Mouse (Mus musculus) ovary, adult 10 weeks (tissue): ENCODE data around the gene Tpi1. TPM values are rescaled to one million over a fixed set of nuclear protein-coding genes. Genes with fewer than 3 reads are reported as not detected.

Source experiments
- polyA plus RNA-seq: library from polyadenylated mRNA; stranded (reverse); fragments of 350-450 nt; fragmentation: Illumina TruSeq; extraction: RNeasy Lipid Tissue Mini Kit (QIAGEN cat#74804); gene quantifications from one replicate; pipeline ENCODE4 v1.2.3, GENCODE M21; 2014

The Tpi1 gene
- polyA plus RNA-seq = 12.8 TPM

DNA sequence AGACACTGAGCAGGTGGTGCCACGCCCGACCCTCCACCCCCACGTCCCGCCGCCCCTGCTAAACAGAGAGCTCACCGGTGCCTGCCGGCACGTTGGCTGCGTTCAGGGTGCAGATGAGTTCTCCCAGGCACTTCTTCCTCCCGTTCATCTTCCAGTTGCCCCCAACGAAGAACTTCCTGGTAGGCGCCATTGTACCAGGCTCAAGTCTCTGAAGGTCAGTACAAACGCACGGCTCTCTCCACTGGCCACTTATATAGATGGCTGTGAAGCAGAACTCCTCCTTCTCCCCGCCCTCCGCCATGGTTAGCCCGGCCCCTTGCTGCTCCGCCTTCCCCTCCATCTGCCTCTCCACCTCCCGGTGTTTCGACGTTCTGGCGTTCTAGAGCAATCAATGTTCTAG lies at the start of gene Tpi1:
TSS of gene Tpi1 (minus strand) at position 364 of the 400 bp plus-strand sequence.

DNA sequence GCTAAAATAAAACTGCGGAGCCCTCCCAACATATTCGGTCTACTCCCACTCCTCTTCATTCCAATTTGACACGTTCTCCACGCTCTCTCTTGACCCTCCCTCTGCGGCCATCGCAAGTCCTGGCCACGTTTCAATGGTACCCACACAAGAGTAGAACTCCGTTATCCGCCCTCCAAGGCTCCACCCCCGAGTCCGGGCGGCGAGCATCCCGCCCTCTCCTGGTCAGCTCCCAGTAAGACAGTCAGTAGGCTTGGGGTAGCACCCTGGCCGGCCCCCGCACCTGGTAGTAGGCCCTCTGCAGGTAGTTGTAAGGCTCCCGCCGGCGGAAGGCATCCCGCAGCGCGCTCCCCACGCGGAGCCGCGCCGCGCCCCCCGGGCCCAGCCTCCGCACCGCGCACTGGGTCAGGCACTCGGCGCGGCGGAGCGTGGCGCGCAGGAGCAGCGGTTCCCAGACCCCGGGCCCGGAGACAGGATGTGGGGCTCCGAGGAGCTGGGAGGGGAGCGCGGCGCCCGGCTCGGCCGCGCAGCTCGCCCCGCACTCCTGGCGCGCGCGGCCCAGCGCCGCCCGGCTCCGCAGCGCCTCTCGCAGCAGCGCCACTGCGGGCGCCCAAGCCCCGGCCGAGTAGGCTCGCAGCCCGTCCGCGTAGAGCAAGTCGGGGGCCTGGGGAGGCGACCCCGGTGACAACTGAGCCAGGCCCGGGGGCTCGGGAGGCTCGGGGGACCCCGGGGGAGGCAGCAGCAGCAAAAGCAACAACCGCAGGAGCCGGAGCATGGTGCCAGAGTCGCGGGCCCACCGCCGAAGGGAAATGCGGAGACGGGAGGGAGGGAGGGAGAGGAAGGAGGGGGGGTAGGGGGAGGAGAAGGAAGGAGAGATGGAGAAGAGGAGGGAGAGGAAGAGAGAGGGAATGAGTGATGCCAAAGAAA lies 43.1 kb upstream of the Tpi1 start, which contains the start of gene P3h3:
TSS of gene P3h3 (minus strand) at position 837 of the 924 bp plus-strand sequence.

DNA sequence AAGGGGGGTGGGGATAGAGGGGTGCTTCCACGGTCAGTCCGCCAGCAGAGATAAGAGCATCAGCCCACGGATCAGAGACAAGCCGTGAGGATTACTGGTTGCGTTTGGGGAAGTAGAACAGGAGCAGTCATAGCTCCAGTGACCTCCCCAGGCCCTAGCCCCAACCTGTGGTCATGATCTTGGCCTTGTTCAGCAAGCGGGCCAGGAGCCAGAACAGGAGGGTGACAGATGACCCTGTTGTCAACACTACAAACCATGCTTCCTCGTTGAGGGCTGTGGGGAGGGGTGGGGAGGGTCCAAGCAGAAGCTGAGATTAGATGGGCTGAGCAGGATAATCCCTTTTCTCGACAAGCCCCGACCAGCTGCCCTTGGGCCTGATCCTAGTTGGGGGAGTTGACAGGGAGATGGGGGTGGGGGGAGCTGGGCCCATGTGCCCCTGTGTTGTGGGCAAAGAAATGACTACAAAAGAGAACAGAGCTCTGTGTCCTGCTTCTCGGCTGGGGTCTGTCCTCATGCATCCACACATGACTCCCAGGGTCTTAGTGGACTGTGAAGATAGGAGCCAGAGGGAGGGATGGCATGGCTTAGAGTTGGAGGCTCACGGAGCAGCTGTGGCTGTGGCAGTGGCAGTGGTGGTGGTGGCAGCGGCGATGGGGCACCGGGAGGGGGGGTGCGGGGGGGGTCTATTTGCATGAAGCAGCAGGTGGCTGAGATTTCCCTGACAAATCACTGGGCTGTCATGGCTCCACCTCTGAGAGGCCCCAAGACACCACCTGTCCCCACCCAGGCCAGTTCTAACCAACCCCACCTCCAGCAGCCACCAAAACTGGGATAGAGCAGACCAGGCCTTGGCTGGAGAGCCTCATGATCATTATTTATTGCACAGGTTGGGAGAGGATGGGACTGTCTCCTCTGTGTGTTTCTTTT lies 26.4 kb upstream of the Tpi1 start, which contains the start of gene Gnb3:
TSS of gene Gnb3 (minus strand) at position 35 of the 927 bp plus-strand sequence.

DNA sequence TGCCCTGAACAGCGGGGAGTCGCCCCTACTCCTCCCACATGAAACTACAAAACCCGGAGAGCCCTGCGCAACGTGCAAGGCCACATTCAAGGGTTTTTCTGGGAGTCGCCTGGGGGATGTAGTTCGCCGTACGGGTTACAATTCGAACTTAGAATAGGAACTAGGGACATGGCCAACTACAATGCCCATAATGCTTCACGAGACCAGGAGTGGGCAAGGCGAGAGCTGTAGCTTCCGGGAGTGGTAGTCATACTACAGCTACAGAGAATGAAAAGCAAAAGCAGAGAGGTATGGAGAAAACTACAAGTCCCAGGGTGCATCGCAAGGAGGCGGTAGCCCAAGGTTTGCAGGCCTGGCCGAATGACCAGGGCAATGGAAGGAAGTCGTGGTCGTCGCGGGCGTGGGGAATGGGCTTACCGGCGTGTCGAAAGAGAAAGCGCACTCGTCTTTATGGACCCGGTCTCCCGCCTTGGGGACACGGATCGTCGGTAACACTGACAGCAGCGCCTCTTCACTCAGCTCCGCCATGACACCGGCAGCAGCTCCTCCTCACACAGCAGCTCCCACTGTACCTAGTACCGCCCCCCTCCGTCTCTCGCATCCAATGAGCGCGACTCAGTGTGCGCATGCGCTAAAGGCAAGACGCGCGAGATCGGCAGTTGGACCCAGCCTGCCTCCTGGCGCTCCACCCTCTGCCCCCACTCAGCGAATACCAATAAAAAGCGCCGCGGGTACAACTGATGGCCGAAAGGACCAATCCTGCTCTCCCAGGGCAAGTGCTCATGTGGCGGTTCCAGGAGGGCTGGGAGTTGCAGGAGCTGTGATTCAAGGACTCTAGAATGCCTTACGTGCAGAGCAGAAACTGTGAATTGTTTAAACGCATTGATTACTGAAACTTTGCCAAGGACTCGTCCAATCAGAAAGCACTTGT lies 15.0 kb upstream of the Tpi1 start, which contains the start of the genes Usp5 and Cdca3:
TSS of gene Usp5 (minus strand) at position 617 of the 931 bp plus-strand sequence.
TSS of gene Cdca3 (plus strand) at position 680 of the 931 bp plus-strand sequence.

DNA sequence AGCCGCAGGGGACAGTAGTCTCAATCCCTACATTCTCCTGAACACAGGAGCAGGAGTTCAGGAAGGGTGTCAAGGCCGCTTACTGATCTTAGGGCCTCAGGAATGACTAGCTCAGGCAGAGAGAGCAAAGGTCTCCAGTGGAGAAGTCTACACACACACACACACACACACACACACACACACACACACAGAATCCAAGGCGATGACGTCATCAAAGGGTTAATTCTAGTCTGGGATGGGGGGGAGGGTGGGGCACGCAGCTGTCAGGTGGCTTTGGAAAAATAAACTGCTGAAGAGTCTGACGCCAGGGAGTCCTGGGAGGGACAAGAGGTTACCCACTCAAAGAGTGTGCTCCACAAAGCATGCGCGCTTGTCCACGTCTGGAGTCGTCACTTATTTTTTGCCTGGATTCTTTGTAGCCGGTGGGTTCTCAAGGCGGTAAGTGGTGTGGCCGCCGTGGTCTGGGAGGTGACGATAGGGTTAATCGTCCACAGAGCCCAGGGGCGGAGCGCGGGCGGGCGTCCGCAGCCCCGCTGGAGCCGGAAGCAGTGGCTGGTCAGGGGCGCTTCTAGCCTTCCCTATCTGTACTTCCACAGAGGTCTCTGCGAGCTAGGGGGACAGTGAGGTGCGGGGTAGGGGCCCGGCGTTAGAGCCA lies 5.6 kb downstream of the Tpi1 start, which contains the start of gene Spsb2:
TSS of gene Spsb2 (plus strand) at position 304 of the 655 bp plus-strand sequence.

DNA sequence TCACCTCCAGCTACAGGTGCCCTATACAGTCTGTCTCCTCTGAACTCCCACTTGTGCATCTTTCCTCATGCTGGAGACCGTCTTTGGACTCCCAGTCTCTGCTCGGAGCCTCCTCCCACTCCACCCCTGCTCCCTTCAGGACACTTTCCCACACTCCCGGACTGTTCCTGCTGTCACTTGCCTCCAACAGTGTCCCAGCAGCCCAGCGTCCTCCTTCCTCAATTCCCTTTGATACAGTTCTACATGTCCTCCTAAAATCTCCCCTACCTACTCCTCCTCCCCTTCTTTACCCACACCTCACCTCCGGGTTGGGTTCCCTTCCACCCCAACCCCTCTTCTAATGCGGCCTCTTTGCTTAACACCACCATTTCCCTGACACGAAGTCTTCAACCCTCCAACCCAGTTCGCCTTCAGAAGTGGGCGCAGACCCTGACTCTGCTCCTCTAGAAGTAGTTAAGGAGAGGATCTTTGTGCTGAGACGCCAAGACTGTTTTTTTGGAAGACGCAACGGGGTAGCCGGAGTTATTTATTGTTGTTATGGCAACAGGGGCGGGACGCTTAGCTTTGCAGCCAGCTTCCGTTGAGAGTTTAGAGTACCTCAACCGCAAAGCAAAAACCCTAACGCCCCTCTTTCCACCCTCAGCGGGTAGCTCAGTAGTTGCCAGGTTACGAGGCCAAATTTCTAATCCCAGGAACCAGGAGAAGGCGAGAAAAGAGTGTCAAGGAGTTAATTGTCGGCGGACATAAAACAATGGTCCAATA lies 34.7 kb downstream of the Tpi1 start, which contains the start of gene Lrrc23:
TSS of gene Lrrc23 (minus strand) at position 506 of the 762 bp plus-strand sequence.

DNA sequence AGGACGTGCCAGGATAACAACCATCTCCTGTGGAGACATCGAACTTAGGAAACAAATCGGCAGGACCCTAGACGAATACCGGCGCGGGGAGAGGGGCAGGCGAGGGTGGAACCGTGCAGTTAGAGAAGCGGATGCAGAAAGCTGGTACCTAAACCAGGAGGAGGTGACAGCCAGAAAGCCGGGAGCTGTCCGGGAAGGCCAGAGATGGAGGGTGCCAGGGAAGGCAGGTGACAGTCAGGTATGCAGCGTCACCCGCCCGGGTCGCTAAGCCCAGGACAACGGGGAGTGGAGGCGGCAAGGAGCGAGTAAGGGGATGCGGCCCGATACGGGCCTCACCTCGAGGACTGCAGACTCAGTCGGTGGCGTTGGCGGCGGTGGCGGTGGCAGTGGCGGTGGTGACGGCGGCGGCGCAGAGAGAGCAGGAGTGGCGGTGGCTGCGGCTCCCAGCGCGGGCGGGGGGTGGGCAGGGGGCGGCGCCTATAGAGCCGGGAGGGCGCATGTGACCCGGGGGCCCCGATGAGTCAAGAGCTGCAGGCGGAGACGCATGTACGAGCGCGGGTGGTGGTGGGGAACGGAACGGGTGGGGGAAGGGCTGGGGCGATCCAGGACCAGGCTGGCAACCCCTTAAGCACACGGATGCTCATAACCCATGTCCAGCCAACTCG lies 44.9 kb downstream of the Tpi1 start, which contains the start of gene Eno2:
TSS of gene Eno2 (minus strand) at position 573 of the 665 bp plus-strand sequence.

Other genes starting within 250 kb of the Tpi1 start
- gene C1rb, start 244.0 kb downstream of the Tpi1 start, polyA plus RNA-seq = not detected
- 0.40 TPM for gene C1s2, start 178.2 kb downstream of the Tpi1 start, polyA plus RNA-seq
- gene Lpcat3, start 151.3 kb downstream of the Tpi1 start, polyA plus RNA-seq = 40.5 TPM
- gene Emg1, start 102.1 kb downstream of the Tpi1 start, polyA plus RNA-seq = 13.2 TPM
- gene Phb2, start 102.0 kb downstream of the Tpi1 start, polyA plus RNA-seq = 26.3 TPM
- 4.1 TPM for gene Ptpn6, start 75.6 kb downstream of the Tpi1 start, polyA plus RNA-seq
- 2.1 TPM for gene Grcc10, start 72.9 kb downstream of the Tpi1 start, polyA plus RNA-seq
- gene Gm45234, start 58.3 kb downstream of the Tpi1 start, polyA plus RNA-seq = not detected
- 0.66 TPM for gene Atn1, start 57.8 kb downstream of the Tpi1 start, polyA plus RNA-seq
- gene Eno2, start 44.6 kb downstream of the Tpi1 start, polyA plus RNA-seq = 0.48 TPM
- gene Lrrc23, start 34.6 kb downstream of the Tpi1 start, polyA plus RNA-seq = 3.8 TPM
- not detected for gene Spsb2, start 5.6 kb downstream of the Tpi1 start, polyA plus RNA-seq
- 23.2 TPM for gene Usp5, start 15.2 kb upstream of the Tpi1 start, polyA plus RNA-seq
- gene Cdca3, start 15.3 kb upstream of the Tpi1 start, polyA plus RNA-seq = 4.3 TPM
- not detected for gene Gnb3, start 26.0 kb upstream of the Tpi1 start, polyA plus RNA-seq
- 1.7 TPM for gene P3h3, start 43.5 kb upstream of the Tpi1 start, polyA plus RNA-seq
- gene Gpr162, start 49.7 kb upstream of the Tpi1 start, polyA plus RNA-seq = not detected
- 1.4 TPM for gene Cd4, start 73.9 kb upstream of the Tpi1 start, polyA plus RNA-seq
- gene Lag3, start 97.4 kb upstream of the Tpi1 start, polyA plus RNA-seq = 0.23 TPM
- 293 TPM for gene Ptms, start 105.8 kb upstream of the Tpi1 start, polyA plus RNA-seq
- gene Mlf2, start 117.1 kb upstream of the Tpi1 start, polyA plus RNA-seq = 8.4 TPM
- gene Cops7a, start 151.2 kb upstream of the Tpi1 start, polyA plus RNA-seq = 18.8 TPM
- gene Pianp, start 182.4 kb upstream of the Tpi1 start, polyA plus RNA-seq = 0.23 TPM
- 13.0 TPM for gene Zfp384, start 194.8 kb upstream of the Tpi1 start, polyA plus RNA-seq
- 13.0 TPM for gene Ing4, start 225.5 kb upstream of the Tpi1 start, polyA plus RNA-seq
- not detected for gene Acrbp, start 235.4 kb upstream of the Tpi1 start, polyA plus RNA-seq